Mouse (Mus musculus) right cerebral cortex, postnatal 4 days (tissue): ENCODE measurements around the gene Mob4.

Source experiments
- DNase-seq: peaks from one replicate; pipeline ENCODE4 v3.0.0-alpha.2; 2022

Gene Mob4

GRCm38 (mm10) chr1:55192015-55192414 is 61.0 kb downstream of the Mob4 start:
- no peak for DNase-seq

- peak; percentile 28 for DNase-seq
These were observed 61.8 kb downstream of the Mob4 start for GRCm38 (mm10) chr1:55192824-55193223.

- DNase-seq: peak; percentile 37
These were observed 62.3 kb downstream of the Mob4 start for GRCm38 (mm10) chr1:55193316-55193715.

- no peak for DNase-seq
These were observed 63.3 kb downstream of the Mob4 start for GRCm38 (mm10) chr1:55194064-55194915.

GRCm38 (mm10) chr1:55195021-55195420 is 64.0 kb downstream of the Mob4 start:
- no peak for DNase-seq

GRCm38 (mm10) chr1:55196327-55197003 is 65.4 kb downstream of the Mob4 start:
- no peak for DNase-seq

- DNase-seq: no peak
These were observed 67.7 kb downstream of the Mob4 start for GRCm38 (mm10) chr1:55198719-55199118.

GRCm38 (mm10) chr1:55201850-55202752 is 71.1 kb downstream of the Mob4 start:
- DNase-seq: peak; percentile 37
